In the genomic region with DNA sequence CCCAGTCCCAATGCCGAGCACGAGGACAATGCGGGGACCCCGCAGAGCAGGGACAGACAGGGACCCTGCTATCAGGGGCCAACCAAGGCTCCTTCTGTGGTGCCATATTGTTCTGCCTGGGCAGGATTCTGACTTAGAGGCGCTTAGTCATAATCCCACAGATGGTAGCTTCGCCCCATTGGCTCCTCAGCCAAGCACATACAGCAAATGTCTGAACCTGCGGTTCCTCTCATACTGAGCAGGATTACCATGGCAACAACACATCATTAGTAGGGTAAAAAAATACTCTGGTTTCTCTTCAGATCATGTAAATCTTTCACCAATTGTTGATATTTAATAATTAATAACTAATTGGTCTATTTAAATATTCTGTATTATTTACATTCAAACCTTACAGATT, we compare ENCODE assay signal across 8 mouse cellular contexts.
DNase-seq lines count a peak whose midpoint lies in the region; ATAC-seq lines count a peak whose summit lies in the region.

No protein-coding gene starts in this region.

- H3K27me3 ChIP-seq in forebrain, embryonic 13.5 days: no peaks in the 10 kb centered on the region
- H3K27me3 ChIP-seq in heart, embryonic 16.5 days (ENCODE audit: control insufficient read depth, insufficient read depth, low read length): no peaks in the 10 kb centered on the region
- no peaks in the 10 kb centered on the region for H3K27me3 ChIP-seq in liver, embryonic 11.5 days (replicated peaks; ENCODE audit: control insufficient read depth, insufficient read depth, low read length)
- no peaks in the 10 kb centered on the region for H3K27me3 ChIP-seq in stomach, embryonic 15.5 days (replicated peaks)

- H3K9ac ChIP-seq in forebrain, embryonic 13.5 days: no peak overlapping the region
- H3K9ac ChIP-seq in heart, embryonic 16.5 days (ENCODE audit: low read length): no peak overlapping the region
- no peak overlapping the region for H3K9ac ChIP-seq in liver, embryonic 11.5 days (ENCODE audit: low read depth, low read length)
- no peak overlapping the region for H3K9ac ChIP-seq in stomach, embryonic 15.5 days

- no peak overlapping the region for H3K4me2 ChIP-seq in forebrain, embryonic 13.5 days
- H3K4me2 ChIP-seq in heart, embryonic 16.5 days (ENCODE audit: low read depth, low read length): no peak overlapping the region
- no peak overlapping the region for H3K4me2 ChIP-seq in liver, embryonic 11.5 days
- no peak overlapping the region for H3K4me2 ChIP-seq in stomach, embryonic 15.5 days

- no peaks in the 10 kb centered on the region for H3K4me1 ChIP-seq in forebrain, embryonic 13.5 days
- H3K4me1 ChIP-seq in heart, embryonic 16.5 days (ENCODE audit: control insufficient read depth, insufficient read depth, low read length): no peaks in the 10 kb centered on the region
- no peaks in the 10 kb centered on the region for H3K4me1 ChIP-seq in liver, embryonic 11.5 days (replicated peaks; ENCODE audit: control insufficient read depth, insufficient read depth, low read length)
- H3K4me1 ChIP-seq in stomach, embryonic 15.5 days: no peaks in the 10 kb centered on the region

- H3K9me3 ChIP-seq in forebrain, embryonic 13.5 days (replicated peaks): no peaks in the 10 kb centered on the region; the same call in 1 of the 2 replicates
- H3K9me3 ChIP-seq in heart, embryonic 16.5 days (replicated peaks; ENCODE audit: control insufficient read depth, low read length): no peaks in the 10 kb centered on the region
- no peaks in the 10 kb centered on the region for H3K9me3 ChIP-seq in liver, embryonic 11.5 days (ENCODE audit: control insufficient read depth, low read length)
- no peaks in the 10 kb centered on the region for H3K9me3 ChIP-seq in stomach, embryonic 15.5 days

- no peaks in the 10 kb centered on the region for H3K36me3 ChIP-seq in forebrain, embryonic 13.5 days (ENCODE audit: poor library complexity, severe bottlenecking)
- no peaks in the 10 kb centered on the region for H3K36me3 ChIP-seq in heart, embryonic 16.5 days (ENCODE audit: control insufficient read depth, insufficient read depth)
- no peaks in the 10 kb centered on the region for H3K36me3 ChIP-seq in liver, embryonic 11.5 days (ENCODE audit: control insufficient read depth, insufficient read depth, low read length)
- no peaks in the 10 kb centered on the region for H3K36me3 ChIP-seq in stomach, embryonic 15.5 days

- no peak overlapping the region for H3K4me3 ChIP-seq in forebrain, embryonic 13.5 days
- no peak overlapping the region for H3K4me3 ChIP-seq in heart, embryonic 16.5 days (ENCODE audit: low read length)
- no peak overlapping the region for H3K4me3 ChIP-seq in liver, embryonic 11.5 days (ENCODE audit: low read depth, low read length)
- no peak overlapping the region for H3K4me3 ChIP-seq in stomach, embryonic 15.5 days (replicated peaks)

- peak; percentile 100 for ATAC-seq in forebrain, embryonic 13.5 days
- peak; percentile 100 for ATAC-seq in heart, embryonic 16.5 days (replicated peaks; ENCODE audit: extremely low read depth, insufficient read depth, low FRiP score)
- ATAC-seq in liver, embryonic 11.5 days (replicated peaks; ENCODE audit: low FRiP score): peak; percentile 100
- ATAC-seq in stomach, embryonic 15.5 days (ENCODE audit: insufficient read depth, low FRiP score, low read depth): peak; percentile 100

- no peak overlapping the region for H3K27ac ChIP-seq in forebrain, embryonic 13.5 days
- H3K27ac ChIP-seq in heart, embryonic 16.5 days (ENCODE audit: low read length): no peak overlapping the region
- H3K27ac ChIP-seq in liver, embryonic 11.5 days (ENCODE audit: low read depth, low read length): no peak overlapping the region
- H3K27ac ChIP-seq in stomach, embryonic 15.5 days: no peak overlapping the region

- DNase-seq in CD4-positive, CD25-positive, alpha-beta regulatory T cell, adult 2 months (ENCODE audit: low read depth, low spot score): peak; percentile 92
- peak; percentile 90 for DNase-seq in c-Kit-positive CD71-positive TER-119-positive erythroid progenitor cells, embryonic 14.5 days (ENCODE audit: low spot score)
- peak; percentile 97 for DNase-seq in kidney, postnatal 14 days
- peak; percentile 73 for DNase-seq in liver, embryonic 11.5 days (ENCODE audit: low spot score)
- DNase-seq in natural killer cell, adult 2 months (ENCODE audit: low spot score in 2 of 2): peak; percentile 93 to 94

- 74% methylated on average over 7 of the region's 7 CpGs for WGBS in forebrain, embryonic 13.5 days
- 73% methylated on average over 7 of the region's 7 CpGs for WGBS in heart, embryonic 16.5 days
- WGBS in liver, embryonic 11.5 days: 73% methylated on average over 7 of the region's 7 CpGs
- 84% methylated on average over 7 of the region's 7 CpGs for WGBS in stomach, embryonic 15.5 days
